Mouse (Mus musculus) liver, adult 2 months (tissue): ENCODE measurements around the gene Chchd6.

Experiments used
- CTCF ChIP-seq: fragments of 200-500 bp; IDR thresholded peaks from 2 replicates; pipeline ENCODE4 v1.5.1; 2011; ENCODE audit warnings: low read depth, low read length, control low read depth
- POLR2A ChIP-seq: fragments of 200-500 bp; IDR thresholded peaks from 2 replicates; pipeline ENCODE4 v1.6.1; 2011; ENCODE audit warnings: low read length, control low read depth; ENCODE audit not compliant: insufficient read depth; ENCODE audit errors: extremely low read depth

DNA sequence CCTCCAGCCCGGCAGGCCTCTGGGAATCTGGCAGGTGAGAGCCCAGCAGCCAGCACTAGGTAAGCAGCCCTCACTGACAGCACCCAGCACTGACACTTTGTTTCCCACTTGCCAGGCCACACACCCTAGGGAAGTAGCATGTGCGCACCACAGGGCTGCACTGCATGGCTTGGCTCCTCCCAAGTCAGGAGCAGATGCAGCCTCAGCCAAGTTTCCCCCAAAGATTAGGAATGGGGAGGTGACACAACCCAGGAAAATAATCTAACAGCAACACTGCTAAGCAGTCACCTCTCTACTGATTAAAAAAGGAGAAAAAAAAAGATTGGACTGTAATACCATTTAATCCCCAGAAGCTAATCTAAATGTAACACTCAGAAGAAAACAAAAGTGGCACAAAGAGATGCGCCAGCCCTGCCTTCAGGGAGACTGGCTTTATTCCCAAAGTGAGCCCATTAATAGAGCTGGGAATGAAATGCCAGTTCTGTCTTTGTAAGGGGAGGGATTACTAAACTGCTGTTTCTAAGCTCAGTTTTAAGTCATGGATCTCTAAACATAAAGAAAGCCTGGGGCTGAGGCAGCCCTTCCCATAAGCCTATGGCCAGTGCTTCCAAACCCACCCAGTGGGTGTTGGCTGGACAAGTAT is 188.1 kb downstream of the Chchd6 start:
- TF ChIP-seq CTCF (no peak), POLR2A (no peak)
